Mouse (Mus musculus) CH12.LX (cell line): Measurements from ENCODE around the gene Gm20481.

Experiments used
- CTCF ChIP-seq, 2 experiments: IDR thresholded peaks in 1 of 2; conservative IDR thresholded peaks in 1 of 2; 2 replicates each; pipeline ENCODE4 v1.5.1; 2011 to 2012; ENCODE audit warnings: low read depth in 2 of 2, low read length in 2 of 2, improper control_type of control experiment in 1 of 2, inconsistent platforms in 1 of 2, mild to moderate bottlenecking in 1 of 2, moderate library complexity in 1 of 2
- E2F4 ChIP-seq: IDR thresholded peaks from 2 replicates; pipeline ENCODE4 v1.6.1; 2011; ENCODE audit warnings: low read depth, low read length, improper control_type of control experiment; ENCODE audit not compliant: insufficient replicate concordance
- EP300 ChIP-seq: IDR thresholded peaks from 2 replicates; pipeline ENCODE4 v1.6.1; 2011; ENCODE audit warnings: low read length, improper control_type of control experiment
- MYC ChIP-seq: IDR thresholded peaks from 2 replicates; pipeline ENCODE4 v1.6.1; 2011; ENCODE audit warnings: low read depth, mild to moderate bottlenecking, improper control_type of control experiment, low read length
- NRF1 ChIP-seq: IDR thresholded peaks from 2 replicates; pipeline ENCODE4 v1.6.1; 2014; ENCODE audit warnings: low read depth, mild to moderate bottlenecking, inconsistent platforms, low read length, improper control_type of control experiment, moderate library complexity
- POLR2A ChIP-seq: IDR thresholded peaks from 2 replicates; pipeline ENCODE4 v1.6.1; 2011; ENCODE audit warnings: low read depth, mild to moderate bottlenecking, improper control_type of control experiment, low read length
- RAD21 ChIP-seq: IDR thresholded peaks from 2 replicates; pipeline ENCODE4 v1.6.1; 2011; ENCODE audit warnings: low read depth, mild to moderate bottlenecking, low read length, improper control_type of control experiment, moderate library complexity

- TF ChIP-seq POLR2A (no peak), E2F4 (no peak), MYC (no peak), EP300 (no peak), NRF1 (no peak), RAD21 (peak; percentile 61), CTCF (conservative IDR thresholded peaks at IDR 0.05 in 1 of 2, IDR thresholded peaks at IDR 0.05 in 1 of 2; ENCODE audit: low read depth in 2 of 2, low read length in 2 of 2) (peak in 1 of 2 experiments; percentile 74; a peak in 2 of 4 replicates)
These were observed 10.9 kb downstream of the Gm20481 start for GRCm38 (mm10) chr17:34980655-34981054.
